Mouse (Mus musculus): Measurements from ENCODE around the gene Atg4c.

Gene Atg4c

DNA sequence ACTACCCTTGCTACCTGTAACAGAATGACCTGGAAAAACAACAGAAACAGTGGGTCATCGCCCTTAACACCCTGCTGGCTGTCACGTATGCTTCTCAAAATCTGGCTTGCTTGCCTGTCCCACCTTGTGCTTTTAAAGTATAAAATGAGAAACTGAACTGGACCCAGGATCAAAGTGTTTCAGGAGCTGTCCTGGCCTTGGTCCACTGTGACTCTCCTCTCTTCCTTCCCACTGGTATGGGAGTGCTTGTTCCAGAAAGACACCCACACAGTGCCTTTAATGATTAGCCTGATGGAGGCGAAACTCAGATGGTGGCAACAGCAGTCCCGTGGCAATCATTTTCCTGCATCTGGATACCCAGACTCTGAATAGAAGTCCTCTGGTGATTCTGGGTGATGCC, 9.1 kb upstream of the Atg4c start:
- intact Hi-C loops (cut with DNase I): loop anchor here (5.0 to 10.0 kb wide), 2 partner anchors 62 to 240 kb away; partner anchors contain the start of gene Dock7

DNA sequence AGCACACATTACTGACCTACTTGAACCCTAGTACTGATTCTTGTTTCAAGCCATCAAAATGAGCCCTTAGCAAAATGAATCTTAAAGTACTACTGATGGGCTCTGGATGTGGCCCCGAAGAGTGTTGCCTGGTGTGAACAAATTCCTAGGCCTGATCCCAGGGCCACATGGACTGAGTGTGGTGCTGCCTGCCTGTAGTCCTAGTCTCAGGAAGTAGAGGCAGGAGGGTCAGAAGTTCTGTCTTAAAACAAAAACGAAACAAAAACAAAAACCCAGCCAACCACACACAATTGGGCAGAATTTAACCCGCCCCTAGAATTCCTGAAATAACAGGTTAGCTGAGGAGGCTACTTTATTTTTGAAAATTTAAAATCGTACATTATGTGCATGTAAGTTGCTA, 8.4 kb upstream of the Atg4c start:
- intact Hi-C loops (cut with DNase I): loop anchor here (10.0 kb wide), 1 partner anchor 241 kb away; no protein-coding TSS in a partner anchor

DNA sequence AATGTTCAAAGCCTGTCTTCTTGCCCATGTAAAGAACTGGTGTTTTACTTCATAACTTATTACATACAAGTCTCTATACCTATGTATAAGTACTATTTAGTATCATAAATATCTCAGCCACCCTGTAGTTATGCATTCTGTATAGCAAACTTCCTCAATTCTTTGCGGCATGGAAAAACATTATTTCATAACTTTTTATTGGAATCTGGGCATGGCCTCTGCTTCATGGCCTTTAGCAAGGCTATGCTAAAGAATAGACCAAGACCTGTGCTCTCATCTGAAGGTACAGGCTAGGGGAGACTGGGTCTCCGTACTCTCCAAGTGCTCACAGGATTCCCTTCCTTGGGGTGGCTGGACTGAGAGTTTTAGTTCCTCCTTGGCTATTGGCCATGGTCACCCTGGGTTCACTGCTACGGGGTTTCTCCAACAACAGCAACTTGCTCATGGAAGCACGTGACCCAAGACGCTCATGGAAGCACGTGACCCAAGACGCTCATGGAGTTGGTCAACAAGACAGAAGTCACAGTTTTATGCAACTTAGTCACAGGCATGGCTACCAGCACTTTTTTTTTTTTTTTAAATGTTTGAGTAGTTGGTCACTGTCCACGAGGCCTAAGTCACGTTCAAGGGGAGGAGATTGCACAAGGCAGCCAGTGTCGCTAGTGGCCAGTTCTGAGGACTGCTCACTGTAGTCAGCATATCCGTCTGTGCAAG, 7.2 kb upstream of the Atg4c start:
- intact Hi-C loops (cut with DNase I): loop anchor here (10.0 kb wide), 1 partner anchor 242 kb away; no protein-coding TSS in a partner anchor

DNA sequence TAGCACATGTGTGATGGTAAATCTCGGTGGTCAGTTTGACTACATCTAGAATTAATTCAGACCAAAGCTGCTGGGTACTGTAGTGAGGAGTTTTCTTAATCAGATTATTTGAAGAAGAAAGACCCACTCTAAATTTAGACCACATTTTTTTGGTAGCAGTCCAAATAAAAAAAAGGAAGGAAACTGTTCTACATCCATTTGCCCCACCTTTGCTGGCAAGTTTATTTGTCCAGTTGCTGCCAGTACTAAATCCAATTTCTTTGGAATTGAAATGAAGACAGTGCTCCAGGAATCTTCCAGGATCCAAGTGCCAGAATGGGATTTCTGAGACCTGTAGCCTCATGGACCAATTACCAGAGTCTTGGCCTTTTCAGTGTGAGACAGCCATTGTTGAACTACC, 1.1 kb upstream of the Atg4c start:
- intact Hi-C loops (cut with DNase I): no loop called here

DNA sequence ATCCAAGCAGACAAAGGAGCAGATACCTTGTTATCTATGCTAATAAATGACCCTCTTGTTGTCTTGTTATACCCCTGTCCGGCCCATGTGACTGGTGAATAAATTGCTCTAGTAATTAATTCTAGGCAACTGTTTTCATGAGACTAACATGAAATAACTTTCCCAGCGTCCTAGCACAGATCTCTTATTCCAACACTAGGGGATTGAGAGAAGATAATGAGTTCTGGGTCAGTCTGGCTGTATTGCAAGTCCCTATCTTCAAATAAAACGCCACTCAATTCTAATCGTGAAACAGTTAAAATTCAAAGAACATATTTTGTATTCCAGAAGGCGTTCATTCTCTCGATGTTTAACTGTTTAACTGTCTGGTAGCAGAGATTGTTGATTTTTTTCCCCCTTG, 520 bp upstream of the Atg4c start:
- intact Hi-C loops (cut with DNase I): no loop called here

DNA sequence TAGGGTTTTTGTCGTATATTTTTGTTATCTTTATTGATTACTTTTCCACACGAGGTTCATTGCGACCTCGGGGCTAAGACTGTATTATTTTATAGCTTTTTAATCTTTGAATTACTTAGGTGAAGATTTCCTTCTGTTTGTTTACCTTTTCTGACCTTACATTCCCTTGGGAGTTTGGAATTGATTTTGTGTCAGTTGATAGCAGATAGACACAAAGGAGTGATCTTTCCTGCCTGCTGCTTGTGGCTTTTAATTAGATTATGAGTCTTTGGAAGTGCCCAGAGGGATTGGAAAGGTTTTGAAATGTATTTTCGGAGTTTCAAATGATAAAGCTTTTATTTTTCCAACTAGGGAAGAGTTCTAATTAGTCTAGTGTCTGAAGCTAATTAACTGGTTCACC, 1.1 kb downstream of the Atg4c start:
- intact Hi-C loops (cut with DNase I): no loop called here

DNA sequence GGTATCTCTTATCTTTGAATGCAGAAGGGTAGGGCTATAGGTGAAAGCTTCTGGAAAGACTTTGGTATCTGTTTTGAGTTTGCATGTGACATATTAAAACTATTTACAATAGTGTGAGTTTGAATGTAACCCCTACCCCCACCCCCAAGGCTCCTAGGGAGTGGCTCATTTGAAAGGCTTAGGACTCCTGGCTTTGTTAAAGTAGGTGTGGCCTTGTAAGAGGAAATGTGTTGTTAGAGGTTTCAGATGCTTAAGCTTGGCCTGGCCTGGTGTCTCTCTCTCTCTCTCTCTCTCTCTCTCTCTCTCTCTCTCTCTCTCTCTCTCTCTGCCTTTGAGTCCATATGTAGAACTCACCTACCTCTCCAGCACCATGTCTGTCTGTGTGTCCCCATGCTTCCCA, 5.0 kb downstream of the Atg4c start:
- intact Hi-C loops (cut with DNase I): no loop called here

DNA sequence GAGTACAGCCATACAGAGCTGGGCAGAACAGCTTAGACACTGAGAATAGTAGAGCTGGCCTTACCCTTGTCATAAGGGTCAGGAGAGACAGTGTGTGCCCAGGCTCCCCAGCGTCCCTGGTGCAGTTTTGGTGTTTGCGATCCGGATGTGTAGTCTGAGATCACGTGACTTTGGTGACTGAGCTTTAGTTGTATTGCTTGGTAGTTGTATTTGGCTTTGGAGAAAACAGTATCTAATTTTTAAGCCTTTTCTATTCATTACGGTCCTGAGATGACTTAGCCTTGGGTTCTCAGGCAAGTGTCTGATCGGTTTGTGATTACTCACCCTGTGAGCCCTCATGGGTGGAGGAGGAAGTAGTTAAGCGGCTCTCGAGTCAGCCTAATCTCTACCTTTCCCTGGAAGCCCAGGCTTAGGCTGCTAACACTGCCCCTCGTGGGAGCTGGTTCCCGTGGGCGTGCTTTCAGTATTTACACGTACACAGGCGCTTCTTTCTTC, 6.1 kb downstream of the Atg4c start:
- intact Hi-C loops (cut with DNase I): no loop called here

DNA sequence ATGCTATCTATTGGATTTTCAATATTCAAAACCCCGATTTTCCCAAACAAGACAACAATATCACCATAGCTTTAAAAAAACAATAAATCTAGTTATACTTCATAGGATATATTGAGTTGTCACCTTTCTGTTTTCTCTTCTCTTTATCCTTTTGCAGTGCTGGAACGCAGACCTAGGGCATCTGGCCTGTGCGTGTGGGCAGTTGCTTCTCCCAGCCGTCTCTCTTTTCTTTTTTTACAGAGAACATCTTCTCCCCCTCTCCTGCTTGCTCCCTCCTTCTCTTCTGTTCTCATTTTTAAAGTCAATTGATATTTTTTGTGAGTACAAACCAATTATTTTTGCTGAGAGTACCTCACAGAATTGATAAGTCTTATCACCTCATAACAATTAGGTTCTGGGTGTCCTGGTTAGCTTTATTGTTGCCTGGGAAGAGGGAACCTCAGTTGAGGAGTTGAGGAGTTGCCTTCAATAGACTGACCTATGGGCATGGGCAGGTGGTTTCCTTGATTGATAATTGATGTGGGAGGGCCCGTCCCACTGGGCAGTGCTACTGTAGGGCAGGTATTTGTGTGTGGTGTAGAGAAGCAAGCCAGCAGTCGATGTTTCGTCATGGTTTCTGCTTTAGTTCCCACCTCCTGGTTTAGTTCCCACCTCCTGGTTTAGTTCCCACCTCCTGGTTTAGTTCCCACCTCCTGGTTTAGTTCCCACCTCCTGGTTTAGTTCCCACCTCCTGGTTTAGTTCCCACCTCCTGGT, 6.8 kb downstream of the Atg4c start:
- intact Hi-C loops (cut with DNase I): no loop called here

DNA sequence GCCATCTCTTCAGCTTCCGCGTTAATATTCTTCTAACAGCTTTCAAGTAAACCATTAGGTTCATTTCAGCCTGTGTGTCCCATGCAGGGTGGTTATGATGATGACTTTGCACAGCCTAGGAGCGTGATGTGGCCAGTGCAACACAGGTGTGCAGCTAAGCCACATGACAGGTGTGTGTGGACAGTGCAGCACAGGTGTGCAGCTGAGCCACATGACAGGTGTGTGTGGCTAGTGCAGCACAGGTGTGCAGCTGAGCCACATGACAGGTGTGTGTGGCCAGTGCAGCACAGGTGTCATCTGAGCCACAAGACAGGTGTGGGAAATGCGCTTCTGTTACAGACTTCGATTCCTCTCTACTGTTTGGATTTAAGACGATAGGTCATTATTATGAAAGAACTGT, 12.0 kb downstream of the Atg4c start:
- intact Hi-C loops (cut with DNase I): no loop called here

DNA sequence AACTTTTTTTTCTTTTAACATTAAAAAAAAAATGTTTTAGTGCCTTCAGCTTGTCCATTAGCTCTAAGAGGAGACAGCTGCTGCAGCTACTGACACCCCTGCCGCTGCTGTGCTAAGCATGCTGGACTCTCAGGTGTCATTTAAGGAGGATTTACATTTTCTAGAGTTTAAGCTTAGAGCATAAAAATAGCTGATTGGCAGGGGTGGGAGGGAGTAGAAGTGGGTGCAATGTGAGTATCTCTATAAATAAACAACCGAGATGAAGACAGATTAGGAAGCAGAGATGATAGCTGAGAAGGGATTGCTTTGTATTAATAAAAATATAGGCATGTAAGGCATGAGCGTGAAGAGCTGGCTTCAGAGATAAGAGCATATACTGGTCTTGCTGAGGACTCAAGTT, 12.6 kb downstream of the Atg4c start:
- intact Hi-C loops (cut with DNase I): no loop called here

DNA sequence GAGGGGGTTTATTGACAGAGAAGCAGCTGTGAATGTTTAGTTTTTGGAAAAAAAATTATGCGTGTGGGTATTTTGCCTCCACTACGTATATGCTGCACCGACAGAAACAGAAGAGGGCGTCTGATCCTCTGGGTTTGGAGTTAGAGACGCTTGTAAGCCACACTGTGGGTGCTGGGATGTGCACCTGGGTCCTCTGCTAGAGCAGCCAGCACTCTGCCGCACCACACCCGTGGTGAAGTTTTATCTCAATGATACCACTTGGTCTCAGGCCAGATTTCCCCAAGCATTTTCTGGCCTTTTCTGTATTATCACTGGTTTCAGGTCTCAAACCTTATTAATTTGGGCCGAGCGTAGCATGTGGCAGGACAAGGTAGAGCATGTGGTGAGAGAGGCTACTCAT, 16.4 kb downstream of the Atg4c start:
- intact Hi-C loops (cut with DNase I): no loop called here

DNA sequence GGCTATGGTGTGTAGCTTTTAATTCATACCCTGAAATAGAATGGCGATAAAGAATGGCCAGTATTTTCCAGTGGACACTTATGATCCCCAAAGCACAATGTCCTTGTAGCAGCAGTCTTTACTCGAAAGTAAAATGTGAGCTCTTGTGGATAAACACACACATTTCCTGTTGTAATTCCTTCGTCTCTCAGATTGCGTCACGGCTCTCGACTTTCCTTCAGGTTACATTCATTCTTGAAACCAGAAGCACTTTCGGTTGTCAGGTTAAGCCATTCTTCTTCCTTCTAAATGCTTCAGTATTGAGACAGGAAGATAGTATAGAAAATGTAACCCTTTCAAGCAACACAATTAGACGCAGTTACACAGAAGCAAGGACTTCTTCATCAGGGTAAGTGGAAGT, 17.9 kb downstream of the Atg4c start:
- intact Hi-C loops (cut with DNase I): no loop called here

DNA sequence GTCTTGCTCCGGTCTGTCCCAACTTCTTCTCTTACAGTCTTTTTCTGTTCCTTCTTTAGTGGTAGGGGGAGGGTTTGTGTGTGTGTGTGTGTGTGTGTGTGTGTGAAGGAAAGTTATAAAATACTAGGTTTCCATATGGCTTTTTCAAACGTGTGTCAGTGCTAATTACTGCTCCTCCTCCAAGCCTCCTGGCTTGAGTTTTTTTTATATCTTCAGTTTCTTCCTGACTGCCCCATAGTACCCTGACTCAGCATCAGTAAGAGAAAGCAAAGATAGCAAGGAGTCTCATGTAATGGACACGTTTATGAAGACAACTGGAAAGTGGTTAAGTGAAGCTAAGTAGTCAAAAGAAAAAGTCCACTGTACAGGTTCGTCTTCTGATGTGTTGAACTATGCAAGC, 19.4 kb downstream of the Atg4c start:
- intact Hi-C loops (cut with DNase I): no loop called here

DNA sequence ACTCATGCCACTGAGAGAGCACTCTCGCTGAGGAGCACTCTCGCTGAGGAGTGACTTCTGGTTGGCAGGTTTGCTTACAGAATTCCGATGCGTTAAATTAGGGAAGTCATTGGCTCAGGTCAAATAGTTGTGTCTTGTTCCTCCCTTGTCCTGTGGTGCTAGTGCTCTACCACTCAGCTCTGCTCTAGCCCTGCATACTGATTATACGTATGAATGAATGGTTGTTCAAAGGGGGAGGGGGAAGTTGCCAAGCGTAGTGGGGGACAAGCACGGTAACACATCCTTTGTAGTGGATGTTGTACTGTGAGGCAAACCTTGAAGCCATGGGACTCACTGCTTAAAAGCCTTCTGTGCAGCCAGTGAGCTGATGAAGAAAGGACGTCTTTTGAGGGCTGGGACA, 28.5 kb downstream of the Atg4c start:
- intact Hi-C loops (cut with DNase I): no loop called here

DNA sequence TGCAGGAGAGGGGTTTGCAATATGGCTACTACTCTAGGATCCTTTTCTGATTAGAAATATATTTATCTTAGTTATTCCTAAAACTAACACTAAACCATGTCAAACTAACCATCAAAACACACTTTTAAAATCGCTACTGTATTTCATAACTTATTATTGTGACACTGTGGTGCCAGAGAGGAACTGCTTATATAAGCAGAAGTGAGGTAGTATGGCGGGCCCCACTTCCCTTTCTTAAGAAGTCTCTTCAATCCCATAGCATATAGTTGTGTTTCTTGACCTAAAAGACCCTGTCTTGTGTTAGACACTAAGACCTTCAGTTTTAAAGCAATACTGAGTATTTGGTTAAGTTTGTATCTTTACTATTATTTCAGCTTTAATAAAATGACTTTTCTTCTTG, 31.1 kb downstream of the Atg4c start:
- intact Hi-C loops (cut with DNase I): no loop called here

DNA sequence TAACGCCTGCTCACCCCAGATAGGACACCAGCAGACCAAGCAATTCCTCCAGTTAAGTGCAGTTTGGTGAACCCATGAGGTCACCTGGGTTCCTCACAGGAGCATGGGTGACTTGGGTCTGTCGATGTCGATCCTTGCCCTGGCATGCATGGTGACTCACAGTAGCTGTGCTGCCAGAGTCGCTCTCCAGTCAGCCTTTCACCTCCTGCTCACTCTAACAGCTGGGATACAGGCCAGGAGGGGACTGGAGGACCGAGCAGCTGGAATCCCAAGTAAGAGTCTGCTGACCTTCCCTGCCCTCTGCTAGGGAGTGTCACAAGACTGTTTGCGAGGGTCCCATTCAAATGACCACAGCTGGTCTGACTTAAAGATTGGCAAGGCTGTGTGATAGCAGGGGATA, 33.5 kb downstream of the Atg4c start:
- intact Hi-C loops (cut with DNase I): no loop called here

DNA sequence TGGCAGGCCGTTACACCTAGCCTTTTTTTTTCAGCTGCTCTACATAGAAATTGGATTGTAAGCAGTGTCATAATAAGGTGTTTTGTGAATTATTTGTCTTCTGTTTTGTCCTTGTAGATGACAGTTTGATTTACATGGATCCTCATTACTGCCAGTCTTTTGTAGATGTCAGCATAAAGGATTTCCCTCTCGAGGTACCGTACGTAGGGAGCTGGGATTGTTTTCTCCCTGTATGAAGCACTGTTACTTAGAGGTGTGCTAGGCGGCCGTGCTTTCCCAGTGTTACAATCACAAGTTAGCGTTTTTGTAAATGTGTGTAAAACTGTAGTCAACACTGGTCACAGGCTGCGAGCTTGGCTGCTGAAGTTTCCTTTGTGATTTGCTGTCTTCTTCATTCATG, 35.6 kb downstream of the Atg4c start:
- intact Hi-C loops (cut with DNase I): no loop called here

DNA sequence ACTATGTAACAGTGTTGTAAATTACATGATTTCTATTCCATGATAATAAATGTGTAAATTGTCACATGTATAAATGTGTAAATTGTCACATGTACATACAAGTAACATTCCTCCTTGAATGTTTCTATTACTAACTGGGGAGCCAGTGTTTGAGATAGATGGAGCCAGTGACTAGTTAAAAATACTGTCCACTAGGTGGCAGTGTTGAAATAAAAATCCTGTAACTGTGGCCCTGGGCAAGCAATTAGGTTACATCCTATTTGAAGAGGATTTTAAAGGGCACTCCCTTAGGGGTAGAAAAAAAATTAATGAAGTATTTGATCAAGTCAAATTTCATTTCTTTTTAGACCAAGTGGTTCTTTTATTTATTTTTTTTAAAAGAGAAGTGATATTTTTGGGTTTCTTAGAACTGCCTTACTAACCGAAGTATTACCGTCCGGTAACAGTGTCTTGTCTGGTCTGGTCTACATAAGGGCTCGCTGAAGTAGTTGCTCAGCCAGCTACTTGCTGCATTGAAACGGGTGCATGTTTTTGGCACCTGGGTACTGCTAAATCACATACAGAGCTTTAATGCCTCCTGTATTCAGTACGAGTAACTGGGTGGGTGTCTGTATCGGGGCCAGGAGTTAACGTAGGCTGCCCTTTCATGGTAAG, 41.6 kb downstream of the Atg4c start:
- intact Hi-C loops (cut with DNase I): no loop called here

DNA sequence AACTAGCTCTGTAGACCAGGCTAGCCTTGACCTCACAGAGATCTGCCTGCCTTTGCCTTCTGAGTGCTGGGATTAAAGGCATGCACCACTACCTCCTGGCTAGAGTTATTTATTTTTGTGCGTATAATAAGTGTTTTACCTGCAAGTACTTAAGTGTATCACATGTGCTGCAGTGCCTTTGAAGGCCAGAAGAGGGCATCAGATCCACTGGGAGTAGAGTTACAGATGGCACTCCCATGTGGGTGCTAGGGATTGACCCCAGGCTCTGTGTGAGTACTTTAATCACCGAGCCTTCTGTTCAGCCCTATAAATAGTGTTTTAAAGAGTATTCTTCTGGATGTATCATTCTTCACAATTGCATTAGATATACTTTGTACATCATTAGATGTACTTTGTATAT, 44.6 kb downstream of the Atg4c start:
- intact Hi-C loops (cut with DNase I): no loop called here

DNA sequence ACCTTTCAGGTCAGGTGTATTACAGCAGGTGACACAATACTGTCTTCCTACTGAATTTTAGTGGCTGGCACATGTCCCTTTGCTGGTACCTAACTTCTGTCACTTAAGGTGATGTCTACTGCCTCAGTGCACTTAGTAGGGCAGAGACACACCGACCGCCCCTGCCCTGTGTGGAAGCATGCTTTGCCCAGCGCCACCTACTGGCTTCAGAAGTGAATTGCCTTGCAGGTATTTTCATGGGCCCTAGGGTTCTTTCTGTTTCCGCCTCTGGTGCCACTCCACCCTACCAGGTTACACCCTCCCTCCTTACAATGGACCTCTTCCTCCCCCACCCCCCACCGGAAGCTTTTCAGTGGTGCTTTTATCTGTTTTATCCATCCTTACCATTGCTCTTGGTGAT, 47.9 kb downstream of the Atg4c start:
- intact Hi-C loops (cut with DNase I): no loop called here

DNA sequence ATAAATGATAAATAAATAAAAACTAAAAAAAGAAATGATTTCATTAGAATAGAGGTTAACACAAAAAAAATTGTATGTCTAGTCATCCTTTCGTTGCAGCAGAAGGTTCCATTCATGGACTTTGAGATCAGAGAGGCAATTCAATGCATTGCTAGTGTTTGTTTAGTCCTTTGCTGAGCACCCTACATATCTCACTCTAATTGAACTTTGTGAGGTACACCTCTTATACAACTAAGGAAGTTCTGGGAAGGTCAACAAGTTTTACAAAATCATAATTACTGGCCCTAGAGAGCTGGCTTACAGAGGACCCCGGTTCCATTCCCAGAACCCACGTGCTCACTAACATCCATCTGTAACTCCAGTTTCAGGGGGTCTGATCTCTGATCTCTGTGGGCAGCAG, 55.6 kb downstream of the Atg4c start:
- intact Hi-C loops (cut with DNase I): no loop called here

Measured in adrenal gland (tissue).